Mouse (Mus musculus): ENCODE data around the gene Emid1. TPM values are rescaled to one million over a fixed set of nuclear protein-coding genes. Genes with fewer than 3 reads are reported as not detected.

Gene Emid1
- polyA plus RNA-seq (2015; fragmentation: Illumina TruSeq; extraction: RNeasy Lipid Tissue Mini Kit (QIAGEN cat#74804); ENCODE audit: low read depth, low replicate concordance) = 5.5 TPM

DNA sequence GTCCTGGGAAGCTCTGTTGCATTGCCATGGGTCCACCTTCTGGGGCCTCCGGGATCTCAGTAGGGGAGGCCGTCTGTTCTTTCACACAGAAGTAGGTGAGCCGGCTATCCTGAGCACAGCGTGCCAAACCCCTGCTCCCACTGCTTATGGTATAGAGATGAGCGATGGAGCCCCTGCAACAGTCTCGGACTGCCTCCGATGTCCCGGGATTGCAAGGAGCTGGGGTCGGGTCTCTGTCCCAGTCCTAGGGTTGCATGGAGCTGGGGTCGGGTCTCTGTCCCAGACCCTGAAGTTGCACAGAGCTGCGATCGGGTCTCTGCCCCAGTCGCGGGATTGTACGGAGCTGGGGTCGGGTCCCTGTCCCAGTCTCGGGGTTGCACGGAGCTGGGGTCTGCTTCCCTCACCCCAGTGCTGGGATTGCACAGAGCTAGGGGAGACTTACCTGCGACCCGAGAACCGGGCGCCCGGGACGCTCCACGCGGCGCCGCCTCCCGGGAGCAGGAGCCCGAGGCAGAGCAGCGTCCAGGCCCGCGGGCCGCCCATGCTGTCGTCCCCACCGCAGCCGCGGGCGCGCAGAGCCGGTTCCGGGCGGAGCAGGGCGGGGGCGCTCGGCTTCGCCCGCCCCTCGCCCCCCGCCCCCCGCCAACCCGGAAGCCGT is at the start of gene Emid1:
TSS of gene Emid1 (minus strand) at position 578 of the 658 bp plus-strand sequence.

DNA sequence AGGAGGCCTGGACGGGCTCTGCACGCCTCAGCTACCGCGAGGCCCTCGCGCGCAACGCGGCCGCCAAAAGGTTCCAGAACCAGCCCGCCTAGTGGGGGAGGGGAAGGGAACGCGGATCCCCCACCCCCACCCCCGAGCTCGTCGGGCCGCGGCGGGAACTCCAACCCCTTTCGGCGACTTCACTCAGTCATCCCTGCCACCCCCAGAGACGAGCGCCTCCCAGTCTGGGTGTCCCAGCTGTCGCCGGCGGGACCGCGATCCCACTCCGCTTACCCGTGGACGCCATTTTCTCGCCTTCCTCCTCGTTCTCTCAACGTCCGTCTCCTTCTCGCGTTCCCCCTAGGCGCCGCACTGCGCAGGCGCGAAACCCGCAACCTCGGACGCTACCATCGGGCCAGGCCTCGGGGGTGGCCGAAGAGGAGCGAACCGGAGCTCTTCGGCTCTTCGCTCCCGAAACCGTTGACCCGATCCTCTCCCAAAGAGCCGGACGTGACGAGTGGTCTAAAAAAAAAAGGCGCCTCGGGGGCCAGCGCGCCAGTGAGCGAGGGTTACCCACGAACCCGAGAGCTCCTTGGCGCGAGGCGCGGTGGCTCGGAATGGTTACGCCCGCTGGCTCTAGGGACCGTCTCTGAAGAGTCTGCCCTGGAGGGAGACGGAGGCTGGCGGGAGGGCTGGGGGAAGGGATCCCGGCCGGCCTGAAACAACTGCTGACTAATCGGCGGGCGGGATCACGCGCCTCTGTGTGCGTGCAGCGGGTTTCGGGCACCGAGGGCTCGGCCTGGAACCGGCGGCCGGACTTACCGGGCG is 53.1 kb downstream of the Emid1 start, which contains the start of the genes Rhbdd3 and Ewsr1:
TSS of gene Rhbdd3 (plus strand) at position 191 of the 807 bp plus-strand sequence.
TSS of gene Ewsr1 (minus strand) at position 531 of the 807 bp plus-strand sequence.

DNA sequence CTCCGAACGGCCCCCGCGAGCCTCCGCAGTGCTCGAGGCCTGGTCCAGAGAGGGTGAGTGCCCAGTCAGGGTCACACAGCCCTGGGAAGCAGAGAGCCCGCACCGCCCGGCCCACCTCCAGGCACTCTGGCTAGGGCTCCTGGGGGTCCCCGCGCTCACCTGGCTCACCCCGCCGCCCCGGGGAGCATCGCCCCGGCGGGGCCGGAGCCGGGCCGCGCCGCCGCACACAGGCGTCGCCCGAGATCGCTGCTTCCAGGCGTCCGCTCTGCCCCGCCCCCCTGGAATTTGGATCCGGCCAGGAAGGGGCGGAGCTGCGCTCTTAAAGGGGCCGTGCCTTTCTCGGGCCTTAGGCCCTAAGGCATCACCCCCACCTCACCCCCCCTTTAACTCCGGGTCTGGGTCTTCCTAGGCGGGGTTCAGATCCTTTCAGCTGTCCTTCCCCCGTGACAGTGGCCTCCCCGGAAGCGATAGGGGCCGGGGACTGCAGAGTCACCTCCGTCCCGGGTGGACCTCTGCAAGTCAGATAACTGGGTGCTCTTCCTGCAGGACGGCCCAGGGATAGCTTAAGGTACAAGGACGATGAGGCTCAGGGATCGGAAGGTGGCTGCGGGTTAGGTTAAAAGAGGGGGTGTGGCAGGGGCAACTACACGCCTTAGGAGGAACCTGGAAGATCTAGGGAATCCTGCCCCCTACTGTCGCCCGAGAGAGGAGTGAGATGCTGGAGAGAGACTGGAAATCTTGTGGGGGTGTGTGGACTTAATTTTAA is 86.8 kb downstream of the Emid1 start, which contains the start of gene Gas2l1:
TSS of gene Gas2l1 (minus strand) at position 272 of the 766 bp plus-strand sequence.

DNA sequence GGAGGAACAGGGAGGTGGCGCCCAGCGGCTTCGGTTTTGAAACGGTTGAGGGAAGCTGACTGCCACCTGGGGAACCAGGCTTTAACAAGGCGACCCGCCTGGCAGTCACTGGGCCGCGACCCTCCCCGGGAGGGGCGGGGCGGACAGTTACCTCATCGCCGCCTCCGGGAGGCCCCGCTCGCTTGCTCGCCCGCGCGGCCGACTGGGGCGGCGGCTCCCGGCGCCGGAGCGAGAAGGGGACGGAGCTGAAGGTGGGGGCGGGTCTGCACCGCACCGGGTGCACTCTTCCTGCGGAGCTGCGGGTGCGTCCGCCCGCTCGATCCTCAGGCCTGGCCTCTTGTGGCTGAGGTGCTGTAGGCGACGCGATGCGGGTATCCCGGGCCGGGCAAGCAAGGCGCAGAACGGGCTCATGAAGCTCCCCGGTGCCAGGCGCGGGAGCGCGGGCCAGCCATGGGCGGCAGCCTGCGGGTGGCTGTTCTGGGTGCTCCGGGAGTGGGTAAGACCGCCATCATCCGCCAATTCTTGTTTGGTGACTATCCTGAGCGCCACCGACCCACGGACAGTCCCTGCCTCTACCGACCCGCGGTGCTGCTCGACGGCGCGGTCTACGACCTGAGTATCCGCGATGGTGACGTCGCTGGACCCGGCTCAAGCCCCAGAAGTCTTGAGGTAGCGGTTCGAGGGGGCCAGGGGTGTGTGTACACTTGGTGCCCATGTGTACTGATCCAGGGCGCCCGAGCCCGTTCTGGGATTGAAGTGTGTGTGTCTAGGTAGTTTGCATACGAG is 94.0 kb downstream of the Emid1 start, which contains the start of gene Rasl10a:
TSS of gene Rasl10a (plus strand) at position 273 of the 786 bp plus-strand sequence.

Other genes starting within 250 kb of the Emid1 start
- gene Nefh, start 204.2 kb downstream of the Emid1 start, polyA plus RNA-seq (2015; fragmentation: Illumina TruSeq; extraction: RNeasy Lipid Tissue Mini Kit (QIAGEN cat#74804); ENCODE audit: low read depth, low replicate concordance) = 62.0 TPM
- gene Ap1b1, start 165.4 kb downstream of the Emid1 start, polyA plus RNA-seq (2015; fragmentation: Illumina TruSeq; extraction: RNeasy Lipid Tissue Mini Kit (QIAGEN cat#74804); ENCODE audit: low read depth, low replicate concordance) = 110 TPM
- gene Rasl10a, start 94.1 kb downstream of the Emid1 start, polyA plus RNA-seq (2015; fragmentation: Illumina TruSeq; extraction: RNeasy Lipid Tissue Mini Kit (QIAGEN cat#74804); ENCODE audit: low read depth, low replicate concordance) = 54.3 TPM
- 61.8 TPM for gene Gas2l1, start 86.9 kb downstream of the Emid1 start, polyA plus RNA-seq (2015; fragmentation: Illumina TruSeq; extraction: RNeasy Lipid Tissue Mini Kit (QIAGEN cat#74804); ENCODE audit: low read depth, low replicate concordance)
- 21.1 TPM for gene Rhbdd3, start 53.3 kb downstream of the Emid1 start, polyA plus RNA-seq (2015; fragmentation: Illumina TruSeq; extraction: RNeasy Lipid Tissue Mini Kit (QIAGEN cat#74804); ENCODE audit: low read depth, low replicate concordance)
- 299 TPM for gene Ewsr1, start 53.0 kb downstream of the Emid1 start, polyA plus RNA-seq (2015; fragmentation: Illumina TruSeq; extraction: RNeasy Lipid Tissue Mini Kit (QIAGEN cat#74804); ENCODE audit: low read depth, low replicate concordance)
- 10.8 TPM for gene Kremen1, start 109.3 kb upstream of the Emid1 start, polyA plus RNA-seq (2015; fragmentation: Illumina TruSeq; extraction: RNeasy Lipid Tissue Mini Kit (QIAGEN cat#74804); ENCODE audit: low read depth, low replicate concordance)